Mouse (Mus musculus) left cerebral cortex, adult 9 months (tissue): ENCODE measurements around the gene Dennd4c.

Experiments used
- DNase-seq, 2 experiments: peaks; one replicate each; pipeline ENCODE4 v3.0.0; 2022; ENCODE audit warnings: low spot score in 2 of 2

Gene Dennd4c

DNA sequence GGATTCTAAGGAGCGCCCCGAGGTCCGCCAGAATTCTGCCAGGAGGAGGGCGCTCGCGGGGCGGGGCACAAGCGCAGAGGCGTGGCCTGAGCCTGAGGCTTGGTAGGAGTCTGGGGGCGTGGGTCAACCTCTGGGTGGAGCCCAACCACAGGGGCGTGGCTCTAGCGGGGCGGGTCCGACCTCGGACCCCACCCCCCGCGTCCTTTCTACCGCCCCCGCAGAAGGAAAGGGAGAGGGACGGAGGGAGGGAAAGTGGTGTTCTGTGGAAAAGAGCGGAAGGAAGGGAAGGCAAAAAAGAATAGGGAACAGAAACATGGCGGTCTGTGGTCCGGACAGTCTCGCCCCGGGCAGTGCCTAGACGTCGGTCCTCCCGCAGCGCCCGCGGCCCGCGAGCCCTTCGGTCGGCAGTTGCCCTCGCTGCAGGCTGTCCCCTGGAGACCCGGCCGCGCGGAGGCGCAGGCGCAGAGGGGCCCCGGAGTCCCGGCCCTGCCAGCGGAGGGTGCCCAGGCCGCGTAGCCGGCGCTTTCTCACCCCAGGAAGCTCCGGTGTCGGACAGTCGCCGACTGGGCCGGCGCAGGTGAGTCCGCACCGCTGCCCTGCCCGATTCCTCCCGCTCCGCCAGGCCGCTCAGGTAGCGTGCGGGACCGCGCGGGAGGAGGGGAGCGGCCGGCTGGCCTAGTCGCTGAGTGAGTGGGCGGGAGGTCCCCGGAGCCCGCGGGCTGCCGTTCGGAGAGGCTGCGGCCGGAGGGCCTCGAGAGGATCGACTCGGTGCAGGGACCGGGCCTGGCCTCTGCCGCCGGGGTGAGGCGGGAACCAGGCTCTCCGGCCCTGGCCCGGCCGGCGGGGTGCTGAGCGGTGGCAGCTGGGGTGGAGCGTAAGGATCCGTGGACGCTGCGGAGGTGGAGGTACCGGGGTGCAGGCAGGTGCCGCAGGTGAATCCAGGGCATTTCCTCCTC is at the start of gene Dennd4c:
Dennd4c (plus strand) TSS at position 220 of the 956 bp plus-strand sequence.
- peak; percentile 57 to 87 for DNase-seq

DNA sequence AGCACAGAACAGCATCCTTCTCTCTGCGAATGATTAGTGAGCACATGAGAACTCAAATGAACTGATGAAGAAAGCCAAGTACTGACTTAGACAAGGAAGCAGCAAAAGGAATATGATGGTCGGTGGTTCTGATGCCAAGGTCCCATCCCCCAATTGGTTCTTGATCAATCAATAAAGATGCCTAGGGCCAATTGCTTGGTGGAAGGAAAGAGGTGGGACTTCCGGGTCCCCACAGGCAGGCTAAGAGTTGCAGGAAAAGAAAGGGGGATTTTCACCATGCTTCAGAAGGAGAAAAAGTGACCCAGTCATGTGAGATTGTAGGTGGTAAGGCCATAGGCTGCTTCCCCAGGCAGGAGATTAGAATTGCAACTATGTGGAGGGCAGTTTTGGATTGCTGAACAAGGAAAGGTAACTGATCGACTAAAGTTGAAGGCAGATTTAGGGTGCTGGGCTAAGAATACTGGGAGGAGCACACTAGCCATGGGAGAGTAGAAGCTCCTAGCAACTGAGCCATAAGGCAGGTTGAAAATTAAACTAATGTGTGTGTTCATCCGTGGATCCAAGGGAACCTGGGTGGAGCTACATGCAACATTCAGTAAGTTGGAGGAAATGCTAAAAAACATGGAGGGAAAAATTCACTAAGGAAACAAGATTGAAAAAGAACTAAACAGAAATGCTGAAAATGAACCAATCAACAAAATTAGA is 49.0 kb upstream of the Dennd4c start:
- DNase-seq: no peak

DNA sequence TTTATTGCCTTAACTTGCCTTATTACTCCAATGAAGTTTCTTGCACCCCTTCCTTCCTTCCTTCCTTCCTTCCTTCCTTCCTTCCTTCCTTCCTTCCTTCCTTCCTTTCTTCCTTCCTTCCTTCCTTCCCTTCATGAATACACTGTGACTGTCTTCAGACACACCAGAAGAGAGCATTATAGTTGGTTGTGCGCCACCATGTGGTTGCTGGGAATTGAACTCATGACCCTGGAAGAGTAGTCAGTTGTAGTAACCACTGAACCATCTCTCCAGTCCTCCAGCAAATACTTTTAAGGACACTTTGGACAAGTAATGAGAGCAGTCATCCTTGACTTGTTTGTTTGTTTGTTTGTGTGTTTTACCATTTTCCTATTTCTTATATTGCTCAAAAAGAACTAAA is 39.6 kb upstream of the Dennd4c start:
- DNase-seq: no peak

DNA sequence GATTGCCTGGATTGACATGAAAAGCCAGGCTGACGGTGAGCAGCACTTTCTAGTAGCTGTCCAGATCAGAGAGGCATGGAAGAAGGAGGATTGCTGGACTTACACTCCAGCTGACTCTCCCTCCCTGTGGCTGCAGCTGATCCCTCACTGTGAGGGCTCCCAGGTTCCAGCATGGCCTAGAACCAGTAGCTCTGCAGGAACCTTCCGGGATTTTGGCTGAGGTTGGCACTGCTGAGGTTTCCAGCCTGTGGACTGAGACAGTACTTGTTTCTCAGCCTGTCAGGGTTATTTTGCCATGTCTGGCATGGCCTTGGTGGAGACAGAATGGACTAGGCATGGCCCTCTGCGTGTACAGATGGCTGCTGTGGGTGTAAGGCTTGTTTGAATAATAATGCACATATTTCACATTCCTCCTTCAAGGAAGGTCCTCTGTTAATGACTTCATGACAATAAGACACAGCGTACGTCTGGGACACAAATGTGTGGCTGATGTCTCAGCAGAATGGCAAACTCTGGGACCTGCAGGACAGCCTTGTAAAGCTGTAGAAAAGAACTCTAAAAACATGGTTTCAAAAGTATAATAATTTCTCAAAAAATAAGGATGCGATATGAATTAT is 38.2 kb upstream of the Dennd4c start:
- DNase-seq: no peak

DNA sequence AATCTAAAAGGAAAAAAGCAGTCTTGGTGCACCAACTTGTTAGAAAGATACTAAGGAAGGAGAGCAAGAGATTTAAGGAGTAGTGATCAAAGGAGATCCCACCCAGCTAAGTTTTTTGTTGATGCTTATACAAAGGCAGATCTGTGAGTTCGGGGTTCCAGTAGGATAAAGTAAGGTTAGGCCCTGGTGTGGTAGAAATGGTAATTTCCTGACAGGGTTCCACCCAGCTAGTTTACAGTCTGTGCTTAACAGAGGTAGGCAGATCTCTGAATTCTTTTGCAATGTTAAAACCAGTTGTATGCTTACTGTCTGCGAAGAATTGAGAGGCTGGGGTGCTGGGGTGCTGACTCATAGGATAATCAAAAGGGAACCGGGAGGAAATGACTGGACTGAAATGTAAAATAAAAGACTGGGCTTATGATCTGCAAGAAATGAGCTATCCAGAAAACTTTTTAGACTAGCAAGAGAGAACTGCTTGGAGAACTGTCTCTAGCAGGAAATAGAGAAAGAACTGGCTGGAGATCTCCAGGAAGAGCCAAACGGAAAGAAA is 37.6 kb upstream of the Dennd4c start:
- no peak for DNase-seq

DNA sequence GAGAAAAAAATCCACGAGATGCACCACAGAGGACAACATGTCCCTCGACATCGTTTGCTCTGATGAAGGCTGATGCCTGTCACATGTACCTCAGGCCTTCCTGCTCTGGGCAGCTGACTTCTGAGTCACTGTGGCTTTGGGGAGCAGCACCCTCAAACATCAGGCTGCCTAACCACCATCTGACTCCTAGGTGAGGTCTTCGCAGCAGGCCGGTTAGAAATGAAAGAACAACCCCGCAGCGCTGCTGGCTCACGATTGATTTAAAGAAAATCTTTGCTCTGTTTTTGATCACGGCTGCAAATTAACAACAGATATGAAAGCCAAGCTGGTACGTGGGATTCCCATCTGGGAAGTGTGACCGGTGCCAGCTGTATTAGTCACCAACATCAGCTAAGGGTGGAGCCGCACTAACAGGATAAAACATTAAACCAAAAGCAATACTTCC is 35.6 kb upstream of the Dennd4c start:
- peak in 1 of 2 experiments; percentile 80 for DNase-seq

DNA sequence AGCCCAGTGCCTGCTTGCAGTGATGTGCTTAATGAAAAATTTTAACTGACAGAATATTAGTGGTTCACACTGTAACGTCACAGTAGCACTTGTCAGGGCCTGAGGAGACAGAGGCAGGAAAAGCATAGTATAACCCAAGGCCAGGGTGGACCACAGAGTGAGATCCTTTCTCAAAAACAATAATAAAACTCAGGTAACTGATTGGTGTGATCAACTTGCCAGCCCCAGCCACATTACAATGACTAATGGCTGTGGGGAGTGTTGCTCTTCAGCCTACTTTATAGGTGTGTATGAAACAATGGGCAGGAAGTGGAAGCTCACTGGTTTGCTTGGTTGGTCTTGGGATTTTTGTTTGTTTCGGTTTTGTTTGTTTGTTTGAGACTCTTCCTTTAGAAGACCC is 34.8 kb upstream of the Dennd4c start:
- no peak for DNase-seq

DNA sequence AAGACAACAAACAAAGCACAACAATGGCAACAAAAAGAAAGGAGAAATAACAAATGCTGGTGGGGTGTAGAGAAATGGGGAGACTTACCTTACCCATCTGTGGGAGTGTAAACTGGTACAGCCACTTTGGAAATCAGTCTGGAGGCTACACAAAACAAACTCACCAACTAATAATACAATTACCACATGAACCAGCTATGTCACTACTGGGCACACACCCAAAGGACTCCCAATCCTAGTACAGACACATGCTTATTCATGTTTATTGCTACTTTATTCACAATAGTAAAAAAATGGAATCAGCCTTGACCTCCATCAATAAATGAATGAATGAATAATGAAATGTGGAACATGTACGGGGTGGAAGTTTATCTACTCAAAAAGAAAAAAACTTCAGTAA is 33.0 kb upstream of the Dennd4c start:
- DNase-seq: no peak

DNA sequence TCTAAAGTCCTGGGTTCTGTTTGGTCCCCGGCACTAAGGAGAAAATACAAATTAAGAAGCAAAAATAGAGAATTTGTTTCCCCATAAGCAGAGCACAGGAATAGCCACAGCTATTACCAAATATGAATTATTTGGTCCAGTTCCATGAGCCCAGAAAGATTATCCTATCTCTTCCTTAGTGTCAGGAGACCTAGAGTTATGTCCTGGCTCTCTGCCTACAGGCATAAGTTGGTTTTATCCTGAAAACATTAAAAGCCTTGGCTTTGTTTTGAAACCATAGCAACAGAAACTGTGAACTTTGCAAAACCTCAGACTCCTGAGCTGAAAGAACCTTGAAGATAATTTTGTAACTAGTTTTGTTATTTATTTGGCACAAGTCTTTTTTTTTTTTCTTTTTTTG is 31.2 kb upstream of the Dennd4c start:
- no peak for DNase-seq

DNA sequence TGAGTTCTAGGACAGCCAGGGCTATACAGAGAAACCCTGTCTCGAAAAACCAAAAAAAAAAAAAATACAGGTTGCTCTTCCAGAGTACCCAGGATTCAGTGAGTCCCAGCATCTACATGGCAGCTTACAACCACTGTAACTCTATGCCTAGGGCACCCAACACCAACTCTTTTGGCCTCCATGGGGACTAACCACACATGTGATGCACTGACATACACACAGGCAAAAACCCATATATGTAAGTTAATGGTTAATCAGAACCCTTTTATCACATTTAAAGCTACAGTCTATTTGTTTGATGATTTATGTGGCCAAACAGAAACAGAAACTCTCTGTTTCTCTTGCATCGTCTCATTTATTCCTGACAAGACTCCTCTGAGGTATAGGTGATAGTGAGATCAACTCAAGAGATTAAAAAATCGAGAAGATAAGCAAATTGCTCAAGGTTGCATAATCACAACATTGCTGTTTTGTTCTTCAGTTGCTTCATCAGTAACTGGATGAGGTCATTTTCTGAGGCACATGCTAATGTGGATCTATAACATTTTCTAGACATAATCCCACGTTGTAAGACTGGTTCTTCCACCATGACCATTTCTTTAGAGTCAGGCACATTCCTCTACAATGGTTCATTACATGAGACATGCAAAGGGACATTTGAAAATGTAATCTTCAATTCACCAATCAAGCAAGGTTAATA is 29.3 kb upstream of the Dennd4c start:
- DNase-seq: no peak

DNA sequence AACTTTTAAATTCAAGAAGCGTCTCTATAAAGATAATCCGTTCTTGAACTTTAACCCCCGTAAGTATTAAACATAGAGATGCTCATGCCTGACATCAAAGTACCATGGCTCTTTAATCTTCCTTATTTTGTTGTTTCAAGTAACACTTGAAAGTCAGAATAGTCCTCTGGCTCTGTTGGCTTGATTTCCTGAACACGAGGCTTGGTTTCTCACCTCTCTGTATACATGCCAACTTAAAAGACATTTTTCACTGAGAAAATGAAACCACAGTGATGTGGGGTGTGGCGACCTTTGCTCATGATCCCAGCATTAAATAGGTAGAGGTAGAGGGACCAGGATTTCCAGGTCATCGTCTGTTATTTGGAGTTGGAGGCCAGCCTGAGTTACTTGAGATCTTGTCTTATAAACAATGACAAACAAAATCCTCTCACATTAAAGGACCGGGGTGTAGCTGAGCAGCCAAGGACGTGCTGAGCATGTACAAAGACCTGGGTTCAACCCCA is 26.4 kb upstream of the Dennd4c start:
- no peak for DNase-seq

DNA sequence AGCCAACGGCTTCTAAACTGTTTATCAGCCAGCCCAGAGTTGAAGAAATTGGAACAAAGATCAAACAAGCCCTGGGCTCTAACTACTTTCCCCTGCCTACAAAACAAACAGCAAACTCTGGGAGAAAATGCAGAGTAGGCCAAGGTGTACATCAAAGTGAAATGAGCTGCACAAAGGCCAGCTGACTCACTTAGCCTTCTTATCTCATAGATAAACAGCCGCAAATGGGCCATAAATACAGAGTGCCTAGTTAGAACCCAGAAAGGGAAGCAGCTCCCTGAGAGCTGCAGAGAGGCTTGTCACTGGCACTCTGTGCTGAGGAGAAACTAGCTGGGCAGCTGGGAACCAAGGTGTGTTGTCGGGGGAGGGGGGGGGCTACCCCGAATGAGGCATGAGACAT is 23.2 kb upstream of the Dennd4c start:
- DNase-seq: no peak

DNA sequence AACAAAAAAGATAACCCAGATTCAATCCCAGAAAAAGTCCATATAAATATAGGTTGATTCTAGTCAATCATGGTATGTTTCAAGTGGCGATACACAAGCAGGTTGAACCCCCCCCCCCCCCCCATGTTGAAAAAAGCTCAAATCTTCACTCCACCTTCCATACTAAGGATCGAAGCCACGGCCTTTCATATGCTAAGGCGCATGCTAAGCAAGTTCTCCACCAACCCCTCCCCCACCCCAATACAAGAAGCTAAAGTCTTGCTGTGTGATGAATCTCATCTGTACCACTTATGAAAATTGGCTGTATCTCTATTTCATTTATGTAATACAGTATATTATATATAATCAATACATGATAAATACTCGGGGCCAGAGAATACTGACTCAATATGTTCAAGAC is 22.2 kb upstream of the Dennd4c start:
- no peak for DNase-seq

DNA sequence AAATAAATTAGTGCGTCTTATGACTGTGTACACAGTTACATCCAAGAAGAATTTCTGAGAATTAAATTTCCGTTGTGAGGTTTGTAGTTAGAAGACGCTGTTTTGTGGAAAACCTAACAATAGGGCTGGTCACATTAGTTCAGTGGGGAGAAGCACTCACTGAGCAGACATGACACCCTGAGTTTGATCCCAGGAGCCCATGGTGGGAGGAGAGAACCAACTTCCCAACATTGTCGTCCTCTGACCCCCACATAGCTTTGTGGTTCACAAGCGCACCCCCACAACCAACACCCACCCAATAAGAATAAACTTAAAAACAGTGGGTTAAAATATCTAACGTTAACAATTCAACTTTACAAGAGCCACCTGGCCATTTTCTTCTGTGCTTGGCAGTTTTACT is 18.5 kb upstream of the Dennd4c start:
- no peak for DNase-seq

DNA sequence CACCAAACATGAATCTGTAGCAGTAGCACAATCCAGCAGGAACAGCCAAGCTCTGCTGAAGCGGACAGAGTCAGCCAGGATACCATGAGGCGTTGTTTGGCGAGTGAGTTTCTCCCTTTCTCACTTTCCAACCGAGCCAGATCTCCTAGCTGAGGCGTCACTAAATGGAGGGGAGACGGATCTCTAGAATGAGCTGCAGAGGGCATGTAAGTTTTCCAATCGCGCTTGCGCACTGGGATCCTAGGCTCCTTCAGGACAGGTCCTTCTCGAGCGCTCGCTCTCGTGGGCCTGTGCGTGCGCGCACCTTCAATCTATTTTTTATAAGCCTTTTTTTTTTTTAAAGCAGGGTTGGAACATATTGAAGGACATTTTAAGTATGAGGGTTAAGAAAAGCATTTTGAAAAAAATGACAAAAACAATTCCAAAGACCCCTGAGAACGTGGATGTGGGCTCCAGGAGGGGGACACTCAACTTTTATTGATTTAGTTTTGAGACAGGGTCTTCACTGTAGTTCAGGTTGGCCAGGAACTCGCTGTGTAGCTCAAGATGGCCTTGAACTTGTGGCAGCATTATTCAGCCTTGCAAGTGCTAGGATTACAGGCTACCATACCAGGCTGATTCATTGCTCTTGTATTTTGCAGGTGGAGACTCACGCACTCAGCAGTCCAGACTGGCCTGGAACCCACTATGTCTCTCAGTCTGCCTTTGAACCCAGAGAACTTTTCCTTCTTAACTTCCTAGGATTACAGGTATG is 14.1 kb upstream of the Dennd4c start:
- no peak for DNase-seq

DNA sequence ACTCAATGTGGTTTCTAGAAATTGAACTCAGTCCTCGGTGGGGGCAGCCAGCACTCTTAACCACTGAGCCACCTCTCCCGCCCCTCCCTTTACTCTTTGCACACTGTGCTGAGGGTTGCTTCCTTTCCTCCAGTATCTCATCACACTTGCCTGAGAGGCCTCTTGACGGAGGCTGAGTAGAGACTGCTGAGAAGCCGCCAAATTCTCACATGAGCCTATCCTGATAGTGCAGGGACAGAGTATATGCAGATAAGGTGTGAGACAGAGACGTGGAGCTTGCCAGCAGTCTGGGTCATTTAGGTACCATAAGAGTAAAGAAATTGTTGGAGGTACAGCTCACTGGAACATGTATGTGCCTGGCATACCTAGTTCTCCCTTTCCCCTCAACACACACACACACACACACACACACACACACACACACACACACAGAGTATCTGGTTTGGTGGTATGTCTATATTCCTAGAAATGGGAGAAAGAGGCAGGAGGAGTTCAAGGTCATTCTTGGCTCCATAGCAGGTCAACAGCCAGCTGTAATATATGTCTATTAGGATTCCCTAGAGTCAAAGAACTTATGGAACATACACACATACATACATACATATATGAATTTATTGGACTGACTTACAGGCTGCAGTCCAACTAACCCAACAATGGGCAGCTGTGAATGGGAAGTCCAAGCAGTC is 8.9 kb upstream of the Dennd4c start:
- no peak for DNase-seq

DNA sequence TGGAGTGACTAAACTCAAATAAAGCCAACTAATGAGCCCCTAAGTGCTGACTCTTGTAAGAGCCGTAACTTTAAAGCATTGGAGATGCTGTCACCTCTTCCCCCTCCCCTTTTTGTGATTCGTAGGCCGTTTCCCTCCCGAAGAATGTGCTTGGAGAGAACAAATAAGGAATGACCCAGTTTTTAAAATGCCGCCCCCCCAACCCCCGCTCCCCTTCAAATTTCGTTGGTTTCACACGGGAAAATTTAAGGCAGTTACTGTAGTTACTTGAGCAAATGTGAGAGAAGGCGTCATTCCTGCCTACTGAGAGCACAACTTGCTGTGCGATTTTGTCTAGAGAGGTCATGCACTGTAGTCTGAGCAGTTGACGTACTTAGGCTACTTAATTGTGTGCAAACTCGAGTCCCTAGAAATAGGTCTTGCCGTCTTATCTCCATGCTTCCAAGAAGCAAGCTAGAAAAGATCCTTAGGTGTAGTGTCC is 1.0 kb downstream of the Dennd4c start:
- peak in 1 of 2 experiments; percentile 16 for DNase-seq

DNA sequence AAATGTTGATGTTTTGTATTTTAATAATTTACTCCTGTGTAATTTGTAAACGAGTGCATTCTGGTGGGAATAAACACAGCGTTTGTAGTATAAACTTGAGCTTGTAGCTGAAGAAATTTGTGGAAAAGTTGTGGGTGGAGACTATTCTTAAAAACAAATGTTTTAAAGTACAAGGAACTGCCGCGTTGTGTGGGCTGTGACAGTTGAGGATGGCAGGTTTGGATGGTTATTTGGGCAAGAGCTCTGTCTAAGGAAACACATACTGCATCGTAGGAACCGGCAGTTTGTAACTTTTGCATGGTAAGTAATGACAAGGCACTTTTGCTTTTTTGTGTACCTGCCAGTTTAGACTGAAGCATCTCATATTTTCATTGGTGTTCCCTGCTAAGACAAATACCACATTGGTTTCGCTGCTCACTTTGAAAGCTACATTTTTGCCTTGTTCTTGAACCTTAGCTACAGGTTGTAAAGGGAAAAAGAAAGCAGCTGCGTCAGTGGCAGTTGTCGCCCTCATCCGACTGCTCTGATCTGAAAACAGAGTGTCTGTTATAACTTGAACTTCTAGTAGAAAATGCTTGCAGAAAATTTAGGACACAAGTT is 2.1 kb downstream of the Dennd4c start:
- DNase-seq: peak in 1 of 2 experiments; percentile 17

DNA sequence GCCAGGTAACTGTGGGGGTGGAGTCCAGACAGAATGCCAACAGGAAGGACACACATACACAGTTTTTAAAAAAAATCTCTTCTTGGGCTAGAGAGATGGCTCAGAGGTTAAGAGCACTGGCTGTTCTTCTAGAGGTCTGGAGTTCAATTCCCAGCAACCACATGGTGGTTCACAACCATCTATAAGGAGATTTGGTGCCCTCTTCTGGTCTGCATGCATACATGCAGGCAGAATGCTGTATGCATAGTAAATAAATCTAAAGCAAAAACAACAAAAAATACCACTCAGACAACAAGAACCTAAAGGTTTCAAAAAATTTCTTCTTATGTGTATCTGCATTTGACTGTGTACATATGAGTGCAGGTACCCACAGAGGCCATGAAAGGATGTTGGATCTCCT is 16.0 kb downstream of the Dennd4c start:
- DNase-seq: no peak
